Mouse (Mus musculus): ENCODE results near the gene Kcng1. TPM values are rescaled to one million over a fixed set of nuclear protein-coding genes. Genes with fewer than 3 reads are reported as not detected.

Gene Kcng1
- total RNA-seq, 2 experiments from 2014 or later, result 0.05 TPM; not detected in 1

- ATAC-seq (replicated peaks; ENCODE audit: low FRiP score, low TSS enrichment, poor library complexity, severe bottlenecking), result peak; percentile 48
These were observed 52.2 kb downstream of the Kcng1 start for GRCm38 (mm10) chr2:168229116-168230025.

GRCm38 (mm10) chr2:168223326-168223725 is 58.2 kb downstream of the Kcng1 start:
- no peak for ATAC-seq (replicated peaks; ENCODE audit: low FRiP score, low TSS enrichment, poor library complexity, severe bottlenecking)

- ATAC-seq (replicated peaks; ENCODE audit: low FRiP score, low TSS enrichment, poor library complexity, severe bottlenecking), result peak; percentile 69
These were observed 67.6 kb downstream of the Kcng1 start for GRCm38 (mm10) chr2:168213788-168214397.

Other genes starting within 250 kb of the Kcng1 start
- 0.48 and 1.1 TPM in 2 replicates for gene Pard6b, start 200.7 kb downstream of the Kcng1 start, total RNA-seq (2014; fragmentation: Nextera tagmentation)
- gene Pard6b, start 200.7 kb downstream of the Kcng1 start, total RNA-seq (2017), result 1.6 and 3.8 TPM in 2 replicates
- 48.1 and 55.1 TPM in 2 replicates for gene Adnp, start 74.6 kb downstream of the Kcng1 start, total RNA-seq (2014; fragmentation: Nextera tagmentation)
- 1.1 TPM in 1 of 2 replicates, not detected in the other for gene Adnp, start 74.6 kb downstream of the Kcng1 start, total RNA-seq (2017)
- gene Gm20716, start 51.4 kb downstream of the Kcng1 start, total RNA-seq (2014; fragmentation: Nextera tagmentation), result 38.5 and 43.2 TPM in 2 replicates
- 35.4 and 55.3 TPM in 2 replicates for gene Gm20716, start 51.4 kb downstream of the Kcng1 start, total RNA-seq (2017)
- gene Dpm1, start 51.1 kb downstream of the Kcng1 start, total RNA-seq (2014; fragmentation: Nextera tagmentation), result 69.5 and 95.9 TPM in 2 replicates
- 30.5 and 40.1 TPM in 2 replicates for gene Dpm1, start 51.1 kb downstream of the Kcng1 start, total RNA-seq (2017)
- 4.2 and 5.6 TPM in 2 replicates for gene Mocs3, start 51.1 kb downstream of the Kcng1 start, total RNA-seq (2014; fragmentation: Nextera tagmentation)
- 1.9 and 3.8 TPM in 2 replicates for gene Mocs3, start 51.1 kb downstream of the Kcng1 start, total RNA-seq (2017)

Data from megakaryocyte-erythroid progenitor cell, adult 5-6 weeks (primary cell).